Mouse (Mus musculus) MEL (cell line): Measurements from ENCODE around the gene Krtap1-5.
"Not testable (repeated sequence)": the region's sequence is repeated elsewhere in the genome, so short reads cannot be mapped to it uniquely, and the experiment has no call there.

Experiments
- BHLHE40 ChIP-seq: IDR thresholded peaks from 2 replicates; pipeline ENCODE4 v1.6.1; 2012; ENCODE audit warnings: low read depth, mild to moderate bottlenecking, inconsistent platforms, low read length, improper control_type of control experiment, borderline replicate concordance
- CHD2 ChIP-seq: IDR thresholded peaks from 2 replicates; pipeline ENCODE4 v1.6.1; 2011; ENCODE audit warnings: low read length, improper control_type of control experiment
- CTCF ChIP-seq, 3 experiments: IDR thresholded peaks in 2 of 3; conservative IDR thresholded peaks in 1 of 3; 2 replicates each; pipeline ENCODE4 v1.5.1; 2011 to 2012; ENCODE audit warnings: low read length in 3 of 3, low read depth in 2 of 3, mild to moderate bottlenecking in 2 of 3, improper control_type of control experiment in 1 of 3, inconsistent platforms in 1 of 3, mixed read lengths in 1 of 3, moderate library complexity in 1 of 3; ENCODE audit not compliant: control insufficient read depth in 1 of 3, insufficient read depth in 1 of 3, poor library complexity in 1 of 3, severe bottlenecking in 1 of 3
- EP300 ChIP-seq, 2 experiments: IDR thresholded peaks; 2 replicates each; pipeline ENCODE4 v1.6.1; 2011; ENCODE audit warnings: improper control_type of control experiment in 2 of 2, low read length in 2 of 2, low read depth in 1 of 2, mild to moderate bottlenecking in 1 of 2
- GATA1 ChIP-seq: IDR thresholded peaks from 2 replicates; pipeline ENCODE4 v1.6.1; 2011; ENCODE audit warnings: low read depth, low read length, improper control_type of control experiment
- HCFC1 ChIP-seq: IDR thresholded peaks from 2 replicates; pipeline ENCODE4 v1.6.1; 2012; ENCODE audit warnings: low read depth, mild to moderate bottlenecking, inconsistent platforms, low read length, improper control_type of control experiment, moderate library complexity
- POLR2A ChIP-seq, 2 experiments: IDR thresholded peaks; 2 replicates each; pipeline ENCODE4 v1.6.1; 2011 to 2012; ENCODE audit warnings: low read length in 2 of 2, mild to moderate bottlenecking in 2 of 2, control low read depth in 1 of 2, improper control_type of control experiment in 1 of 2, low read depth in 1 of 2, moderate library complexity in 1 of 2; ENCODE audit not compliant: control insufficient read depth in 1 of 2, insufficient read depth in 1 of 2, poor library complexity in 1 of 2
- POLR2AphosphoS2 ChIP-seq: IDR thresholded peaks from 2 replicates; pipeline ENCODE4 v1.6.1; 2011; ENCODE audit warnings: low read length, improper control_type of control experiment
- SIN3A ChIP-seq: IDR thresholded peaks from 2 replicates; pipeline ENCODE4 v1.6.1; 2012; ENCODE audit warnings: low read length, improper control_type of control experiment, inconsistent platforms
- SMC3 ChIP-seq: IDR thresholded peaks from 2 replicates; pipeline ENCODE4 v1.6.1; 2011; ENCODE audit warnings: low read depth, low read length, improper control_type of control experiment
- TCF12 ChIP-seq: IDR thresholded peaks from 2 replicates; pipeline ENCODE4 v1.6.1; 2014; ENCODE audit warnings: low read depth, mild to moderate bottlenecking, inconsistent platforms, low read length, improper control_type of control experiment, moderate library complexity

GRCm38 (mm10) chr11:99597742-99598141 lies 16.9 kb upstream of the Krtap1-5 start, which contains the start of gene Krtap9-3:
- not testable (repeated sequence) for TF ChIP-seq TCF12; BHLHE40; POLR2AphosphoS2; CHD2; POLR2A (IDR thresholded peaks at IDR 0.05; ENCODE audit: control insufficient read depth in 1 of 2, insufficient read depth in 1 of 2, low read depth in 1 of 2, low read length in 2 of 2, poor library complexity in 1 of 2); CTCF (IDR thresholded peaks at IDR 0.05 in 2 of 3, conservative IDR thresholded peaks at IDR 0.05 in 1 of 3; ENCODE audit: control insufficient read depth in 1 of 3, insufficient read depth in 1 of 3, low read depth in 2 of 3, low read length in 3 of 3, poor library complexity in 1 of 3, severe bottlenecking in 1 of 3); HCFC1; SIN3A; SMC3; EP300 (IDR thresholded peaks at IDR 0.05; ENCODE audit: low read depth in 1 of 2, low read length in 2 of 2); GATA1
